Mouse (Mus musculus) limb, embryonic 12.5 days (tissue): Measurements from ENCODE around the gene Trappc6b. TPM values are rescaled to one million over a fixed set of nuclear protein-coding genes. Genes with fewer than 3 reads are reported as not detected.
"Not testable (repeated sequence)": the region's sequence is repeated elsewhere in the genome, so short reads cannot be mapped to it uniquely, and the experiment has no call there.

Experiments
- ATAC-seq: fragments of 200-750 bp; cut with Nextera tagmentation; 2 replicates; pipeline ENCODE4 v1.8.0; 2017; ENCODE audit warnings: low read depth, moderate TSS enrichment; ENCODE audit not compliant: insufficient number of reproducible peaks, insufficient read depth, low FRiP score, low TSS enrichment
- H3K27ac ChIP-seq: fragments of 300-500 bp; sonication (generic); 2 replicates; pipeline ENCODE4 v1.5.1; 2016; ENCODE audit warnings: mild to moderate bottlenecking, moderate library complexity
- H3K27me3 ChIP-seq: fragments of 300-500 bp; sonication (generic); 2 replicates; pipeline ENCODE4 v1.6.1; 2016; ENCODE audit warnings: mild to moderate bottlenecking, moderate library complexity
- H3K36me3 ChIP-seq: fragments of 300-500 bp; sonication (generic); 2 replicates; pipeline ENCODE4 v1.6.1; 2016; ENCODE audit warnings: mild to moderate bottlenecking, moderate library complexity
- H3K4me1 ChIP-seq: fragments of 300-500 bp; sonication (generic); replicated peaks from 2 replicates; pipeline ENCODE4 v1.6.1; 2016
- H3K4me2 ChIP-seq: fragments of 300-500 bp; sonication (generic); 2 replicates; pipeline ENCODE4 v1.6.1; 2016; ENCODE audit warnings: mild to moderate bottlenecking, moderate library complexity
- H3K4me3 ChIP-seq: fragments of 300-500 bp; sonication (generic); replicated peaks from 2 replicates; pipeline ENCODE4 v1.5.1; 2016; ENCODE audit warnings: mild to moderate bottlenecking
- H3K9ac ChIP-seq: fragments of 300-500 bp; sonication (generic); replicated peaks from 2 replicates; pipeline ENCODE4 v1.6.1; 2016; ENCODE audit warnings: mild to moderate bottlenecking, moderate library complexity
- H3K9me3 ChIP-seq: fragments of 300-500 bp; sonication (generic); 2 replicates; pipeline ENCODE4 v1.6.1; 2016; ENCODE audit warnings: mild to moderate bottlenecking, moderate library complexity
- WGBS: fragments of 180-500 bp; shearing (Covaris S2); methylation state at CpG from one replicate; pipeline ENCODE4 v1.1.7; 2016; 5-methylcytosine and 5-hydroxymethylcytosine counted together
- polyA plus RNA-seq: library from polyadenylated mRNA; unstranded; fragments of >200 nt; fragmentation: Nextera tagmentation; extraction: Ambion mirVana; gene quantifications from 2 replicates; pipeline ENCODE4 v1.2.1, GENCODE M21; 2016

Trappc6b gene
- polyA plus RNA-seq, 1 experiment from 2014 or later = 77.7 TPM

- no peak overlapping the region for H3K4me2 ChIP-seq
- H3K36me3 ChIP-seq = peaks cover 22% of the 10 kb centered on the region
- no peaks in the 10 kb centered on the region for H3K4me1 ChIP-seq
- no peak overlapping the region for H3K27ac ChIP-seq
- WGBS = 94% methylated on average over 3 of the region's 3 CpGs
- H3K9ac ChIP-seq = no peak overlapping the region
- H3K27me3 ChIP-seq = no peaks in the 10 kb centered on the region
- H3K4me3 ChIP-seq = no peak overlapping the region
- no peaks in the 10 kb centered on the region for H3K9me3 ChIP-seq
- ATAC-seq = no peak
Observed at GRCm38 (mm10) chr12:59076996-59077395, 15.7 kb upstream of the Trappc6b start.

- H3K36me3 ChIP-seq = peaks cover 52% of the 10 kb centered on the region
- 91% methylated on average over 3 of the region's 3 CpGs for WGBS
- H3K4me3 ChIP-seq = no peak overlapping the region
- no peak overlapping the region for H3K9ac ChIP-seq
- no peaks in the 10 kb centered on the region for H3K27me3 ChIP-seq
- no peaks in the 10 kb centered on the region for H3K4me1 ChIP-seq
- no peaks in the 10 kb centered on the region for H3K9me3 ChIP-seq
- no peak overlapping the region for H3K27ac ChIP-seq
- ATAC-seq = no peak
- no peak overlapping the region for H3K4me2 ChIP-seq
Observed at GRCm38 (mm10) chr12:59074052-59074451, 12.8 kb upstream of the Trappc6b start.

GRCm38 (mm10) chr12:59072286-59072685 is 11.0 kb upstream of the Trappc6b start:
- H3K4me3 ChIP-seq = no peak overlapping the region
- H3K27ac ChIP-seq = no peak overlapping the region
- no peaks in the 10 kb centered on the region for H3K27me3 ChIP-seq
- 91% methylated on average over 11 of the region's 11 CpGs for WGBS
- H3K9me3 ChIP-seq = no peaks in the 10 kb centered on the region
- H3K9ac ChIP-seq = no peak overlapping the region
- H3K4me2 ChIP-seq = no peak overlapping the region
- H3K4me1 ChIP-seq = peaks cover 5% of the 10 kb centered on the region; the same call in 1 of the 2 replicates
- no peak for ATAC-seq
- H3K36me3 ChIP-seq = peaks cover 66% of the 10 kb centered on the region

- H3K27ac ChIP-seq = no peak overlapping the region
- WGBS = 92% methylated on average over 13 of the region's 13 CpGs
Observed at GRCm38 (mm10) chr12:59068791-59069190, 7.5 kb upstream of the Trappc6b start.

GRCm38 (mm10) chr12:59067095-59067494 is 5.8 kb upstream of the Trappc6b start:
- WGBS = under 1% methylated on average over 40 of the region's 41 CpGs
- no peaks in the 10 kb centered on the region for H3K27me3 ChIP-seq
- peak overlapping the region; percentile 99 for H3K9ac ChIP-seq
- H3K4me3 ChIP-seq = peak overlapping the region; percentile 91
- H3K4me1 ChIP-seq = peaks cover 8% of the 10 kb centered on the region; the same call in 1 of the 2 replicates
- no peaks in the 10 kb centered on the region for H3K9me3 ChIP-seq
- peak overlapping the region; percentile 84 for H3K4me2 ChIP-seq
- peak; percentile 39 for ATAC-seq
- H3K36me3 ChIP-seq = peaks cover 45% of the 10 kb centered on the region
- peak overlapping the region; percentile 91 for H3K27ac ChIP-seq

More at GRCm38 (mm10) chr12:59068791-59069190, 7.5 kb upstream of the Trappc6b start:
- Histone ChIP-seq H3K36me3 (peaks cover 54% of the 10 kb centered on the region), H3K4me2 (no peak overlapping the region), H3K4me1 (peaks cover 8% of the 10 kb centered on the region; the same call in 1 of the 2 replicates), H3K9me3 (no peaks in the 10 kb centered on the region), H3K4me3 (no peak overlapping the region), H3K9ac (no peak overlapping the region), H3K27me3 (no peaks in the 10 kb centered on the region)
- ATAC-seq = no peak

GRCm38 (mm10) chr12:59066448-59067077 is 5.3 kb upstream of the Trappc6b start, which contains the start of gene Pnn:
Gene Pnn, plus strand, starts transcription at chr12:59066884.
- Histone ChIP-seq H3K27me3 (no peaks in the 10 kb centered on the region), H3K27ac (peak within 1 kb of the TSS; percentile 91), H3K4me1 (peaks cover 8% of the 10 kb centered on the region; the same call in 1 of the 2 replicates), H3K9me3 (no peaks in the 10 kb centered on the region), H3K4me2 (peak within 1 kb of the TSS; percentile 84), H3K36me3 (peaks cover 39% of the 10 kb centered on the region), H3K9ac (peak within 1 kb of the TSS; percentile 99), H3K4me3 (peak within 1 kb of the TSS; percentile 91)
- WGBS = under 1% methylated on average over 43 of the region's 43 CpGs
- peak; percentile 99 for ATAC-seq

- H3K27ac ChIP-seq = no peak overlapping the region
- ATAC-seq = no peak
- 79% methylated on average over 3 of the region's 3 CpGs for WGBS
- H3K4me3 ChIP-seq = peak overlapping the region; percentile 91; the same call in 1 of the 2 replicates
- H3K36me3 ChIP-seq = peaks cover 31% of the 10 kb centered on the region
- peak overlapping the region; percentile 84 for H3K4me2 ChIP-seq
- no peaks in the 10 kb centered on the region for H3K27me3 ChIP-seq
- H3K9me3 ChIP-seq = no peaks in the 10 kb centered on the region
- H3K9ac ChIP-seq = peak overlapping the region; percentile 99
- peaks cover 8% of the 10 kb centered on the region; the same call in 1 of the 2 replicates for H3K4me1 ChIP-seq
Observed at GRCm38 (mm10) chr12:59065776-59066175, 4.5 kb upstream of the Trappc6b start.

- no peaks in the 10 kb centered on the region for H3K9me3 ChIP-seq
- no peak overlapping the region for H3K4me3 ChIP-seq
- H3K27me3 ChIP-seq = no peaks in the 10 kb centered on the region
- no peak overlapping the region for H3K27ac ChIP-seq
- peaks cover 22% of the 10 kb centered on the region for H3K36me3 ChIP-seq
- H3K9ac ChIP-seq = no peak overlapping the region
- no peak overlapping the region for H3K4me2 ChIP-seq
- ATAC-seq = no peak
- WGBS = 85% methylated on average over 8 of the region's 8 CpGs
- H3K4me1 ChIP-seq = peaks cover 14% of the 10 kb centered on the region
Observed at GRCm38 (mm10) chr12:59064837-59065236, 3.6 kb upstream of the Trappc6b start.

- ATAC-seq = no peak
- no peaks in the 10 kb centered on the region for H3K9me3 ChIP-seq
- peak overlapping the region; percentile 86 for H3K4me3 ChIP-seq
- H3K4me1 ChIP-seq = peaks cover 12% of the 10 kb centered on the region
- H3K27me3 ChIP-seq = no peaks in the 10 kb centered on the region
- peak overlapping the region; percentile 74 for H3K4me2 ChIP-seq
- peaks cover 39% of the 10 kb centered on the region for H3K36me3 ChIP-seq
- peak overlapping the region; percentile 93 for H3K9ac ChIP-seq
- peak overlapping the region; percentile 93; the same call in 1 of the 2 replicates for H3K27ac ChIP-seq
- WGBS = 61% methylated on average over 4 of the region's 4 CpGs
Observed at GRCm38 (mm10) chr12:59060322-59060721, 950 bp downstream of the Trappc6b start.

- H3K27me3 ChIP-seq, H3K4me3 ChIP-seq, H3K4me2 ChIP-seq, H3K9me3 ChIP-seq, H3K27ac ChIP-seq, ATAC-seq, H3K9ac ChIP-seq: not testable (repeated sequence)
- Histone ChIP-seq H3K36me3 (peaks cover 52% of the 10 kb centered on the region), H3K4me1 (peaks cover 12% of the 10 kb centered on the region)
- WGBS = 86% methylated on average over 5 of the region's 5 CpGs
Observed at GRCm38 (mm10) chr12:59058242-59058641, 3.0 kb downstream of the Trappc6b start.

GRCm38 (mm10) chr12:59056222-59056621 is 5.0 kb downstream of the Trappc6b start:
- Histone ChIP-seq H3K4me1 (peaks cover 12% of the 10 kb centered on the region), H3K36me3 (peaks cover 58% of the 10 kb centered on the region), H3K4me2 (no peak overlapping the region), H3K27me3 (no peaks in the 10 kb centered on the region), H3K27ac (no peak overlapping the region), H3K4me3 (no peak overlapping the region), H3K9me3 (no peaks in the 10 kb centered on the region), H3K9ac (no peak overlapping the region)
- WGBS = 94% methylated on average over 11 of the region's 11 CpGs
- ATAC-seq = no peak
